Mouse (Mus musculus) layer of hippocampus, adult 18-20 months (tissue): ENCODE data around the gene Hic1. TPM values are rescaled to one million over a fixed set of nuclear protein-coding genes. Genes with fewer than 3 reads are reported as not detected.

ENCODE experiments used
- DNase-seq, 2 experiments: peaks; one replicate each; pipeline ENCODE4 v3.0.0; 2022; ENCODE audit warnings: low spot score in 2 of 2
- long read RNA-seq: library from polyadenylated mRNA; stranded (forward); transcript quantifications from one replicate; pipeline ENCODE4 v2.0.0, GENCODE M21; 2021
- total RNA-seq, 2 experiments: library from RNA; stranded (reverse); gene quantifications; 2 replicates each; pipeline ENCODE4 v1.2.3; 2021

The Hic1 gene
- total RNA-seq, result 1 to 10 TPM; 2.7 to 3.3 TPM
- long read RNA-seq, result 0 reads

- DNase-seq, result no peak
These were observed at the start of gene Hic1 for GRCm38 (mm10) chr11:75169405-75170080. Hic1 (minus strand) TSS chr11:75169519.

DNA sequence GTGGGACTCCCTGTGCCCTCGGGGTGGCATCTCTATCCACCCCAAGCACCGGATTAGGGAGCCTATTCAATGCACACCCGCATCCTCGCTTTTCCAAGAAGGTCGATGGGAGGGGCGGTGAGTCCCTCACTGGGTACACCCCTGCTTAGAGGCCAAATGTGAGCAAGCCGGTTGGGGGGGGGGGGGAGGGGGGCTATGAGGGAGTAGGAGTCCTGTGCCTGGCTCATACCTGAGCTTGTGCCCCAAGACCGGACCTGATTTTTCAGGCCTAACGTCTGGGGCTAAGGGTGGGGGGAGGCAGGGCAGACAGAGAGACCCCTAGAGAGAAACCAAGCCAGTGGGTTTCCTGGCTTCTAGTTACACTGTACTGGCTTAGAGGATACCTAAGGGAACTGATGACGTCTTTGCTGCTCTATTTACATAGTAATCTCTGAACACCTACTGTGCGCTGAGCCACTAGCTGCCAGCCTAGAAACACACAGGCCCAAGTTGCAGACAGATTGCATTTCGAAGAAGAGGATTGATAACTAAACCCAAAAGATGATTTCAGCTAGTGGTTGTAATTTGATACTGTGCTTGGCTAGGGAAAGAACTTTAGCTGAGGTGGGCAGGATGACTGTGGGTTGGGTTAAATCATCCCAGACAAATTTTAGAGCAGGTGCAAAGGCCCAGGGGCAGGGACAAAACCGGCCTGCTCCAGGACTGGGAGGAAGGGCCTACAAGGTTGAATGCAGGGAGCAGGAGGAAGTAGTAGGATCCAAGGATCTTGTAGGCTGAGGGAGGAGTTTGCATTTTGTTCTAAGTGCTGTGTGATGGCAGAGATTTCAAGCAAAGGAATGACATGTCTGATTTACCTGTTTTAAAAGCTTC lies 45.0 kb upstream of the Hic1 start:
- no peak for DNase-seq

DNA sequence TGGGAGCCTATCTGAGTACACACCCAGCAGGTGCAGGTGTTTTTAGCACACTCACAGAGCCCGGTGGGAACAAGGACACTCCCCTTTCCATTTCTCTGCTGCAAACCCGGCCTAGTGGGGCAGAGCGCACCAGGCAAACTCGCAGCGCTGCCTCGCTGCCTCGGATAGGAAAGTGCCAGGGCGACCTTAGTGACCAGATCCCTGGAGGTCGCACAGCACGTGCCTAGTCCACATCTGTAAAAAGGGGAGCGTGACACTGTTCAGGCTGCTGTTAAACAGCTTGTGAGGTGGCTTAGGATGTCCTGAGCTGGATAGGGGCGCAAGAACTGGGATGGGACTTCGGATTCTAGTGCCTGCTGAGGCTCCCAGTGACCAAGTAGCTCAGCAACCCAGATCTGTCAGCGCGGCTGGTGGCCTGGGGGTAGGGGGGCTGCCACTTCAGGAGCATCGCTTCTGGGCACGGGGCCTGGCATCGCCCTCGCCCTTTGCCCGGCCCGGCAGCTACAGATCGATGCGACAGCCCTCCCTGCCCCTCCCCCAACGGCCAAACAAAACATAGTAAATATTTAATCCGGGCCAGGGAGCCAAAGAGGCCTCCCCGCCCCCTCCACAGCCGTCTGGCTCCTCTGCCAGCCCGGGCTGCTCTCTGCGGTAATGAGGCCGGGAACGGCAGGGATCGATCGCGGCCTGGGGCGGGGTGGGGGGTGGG lies 44.2 kb upstream of the Hic1 start:
- no peak for DNase-seq

DNA sequence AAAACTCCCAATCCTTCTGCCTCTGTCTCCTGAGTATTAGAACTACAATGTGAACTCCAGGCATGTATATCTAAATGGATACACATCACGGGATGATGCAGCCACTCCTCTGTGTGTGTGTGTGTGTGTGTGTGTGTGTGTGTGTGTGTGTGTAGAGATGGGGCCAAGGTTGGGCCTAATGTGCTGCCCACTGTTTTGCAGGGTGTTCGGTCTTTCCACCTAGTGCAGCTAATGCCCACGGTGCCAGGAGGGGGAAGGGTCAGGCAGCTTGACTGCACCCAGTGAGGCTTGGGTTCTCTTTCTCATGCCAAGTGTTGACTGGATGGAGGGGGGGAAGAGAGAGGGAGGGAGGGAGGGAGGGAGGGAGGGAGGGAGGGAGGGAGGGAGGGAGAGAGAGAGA lies 43.6 kb upstream of the Hic1 start:
- no peak for DNase-seq

GRCm38 (mm10) chr11:75212031-75212667 lies 42.8 kb upstream of the Hic1 start:
- no peak for DNase-seq

GRCm38 (mm10) chr11:75210755-75211154 lies 41.4 kb upstream of the Hic1 start:
- DNase-seq, result no peak

GRCm38 (mm10) chr11:75210093-75210492 lies 40.8 kb upstream of the Hic1 start:
- no peak for DNase-seq

GRCm38 (mm10) chr11:75209363-75209762 lies 40.0 kb upstream of the Hic1 start:
- DNase-seq, result no peak

GRCm38 (mm10) chr11:75206347-75206746 lies 37.0 kb upstream of the Hic1 start:
- DNase-seq, result no peak

DNA sequence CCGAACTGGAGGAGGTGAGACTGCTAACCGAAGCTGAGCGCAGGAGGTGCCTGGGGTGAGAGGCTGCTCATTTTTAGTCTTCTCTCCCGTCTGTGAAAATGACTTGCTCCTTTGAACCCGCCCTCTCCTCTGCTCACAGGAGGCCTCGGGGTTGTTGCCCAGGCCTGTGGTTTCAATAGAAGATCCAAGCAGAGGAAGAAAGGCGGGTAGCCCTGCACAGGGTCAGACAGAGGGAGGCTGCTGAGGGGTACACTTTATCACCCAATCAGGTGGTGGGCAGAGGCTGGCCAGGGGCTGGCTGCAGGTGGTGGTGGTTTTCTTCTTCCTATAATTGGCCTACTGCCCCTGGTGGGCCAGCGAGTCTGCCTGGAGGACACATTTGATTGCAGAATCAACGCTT lies 35.2 kb upstream of the Hic1 start:
- DNase-seq, result no peak

GRCm38 (mm10) chr11:75203926-75204325 lies 34.6 kb upstream of the Hic1 start:
- DNase-seq, result no peak

DNA sequence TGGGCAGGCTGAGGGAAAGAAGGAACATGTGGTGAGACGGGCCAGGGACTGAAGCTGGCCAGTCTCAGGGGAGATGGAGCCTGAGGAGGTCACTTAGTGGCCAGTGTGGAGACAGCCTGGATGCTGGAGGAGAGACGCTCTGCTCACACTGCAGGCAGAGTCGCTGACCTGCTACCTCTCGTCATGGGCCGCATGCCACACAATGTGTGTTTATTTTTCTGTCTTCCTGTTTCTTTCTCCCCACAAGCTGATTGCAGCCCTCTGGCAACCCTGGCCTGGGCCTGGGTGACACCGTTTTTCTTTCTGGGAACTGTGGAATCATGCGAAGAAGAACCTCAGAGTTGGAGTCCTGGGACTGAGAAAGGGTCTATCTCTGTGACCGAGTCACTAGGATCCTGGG lies 32.4 kb upstream of the Hic1 start:
- DNase-seq, result no peak

DNA sequence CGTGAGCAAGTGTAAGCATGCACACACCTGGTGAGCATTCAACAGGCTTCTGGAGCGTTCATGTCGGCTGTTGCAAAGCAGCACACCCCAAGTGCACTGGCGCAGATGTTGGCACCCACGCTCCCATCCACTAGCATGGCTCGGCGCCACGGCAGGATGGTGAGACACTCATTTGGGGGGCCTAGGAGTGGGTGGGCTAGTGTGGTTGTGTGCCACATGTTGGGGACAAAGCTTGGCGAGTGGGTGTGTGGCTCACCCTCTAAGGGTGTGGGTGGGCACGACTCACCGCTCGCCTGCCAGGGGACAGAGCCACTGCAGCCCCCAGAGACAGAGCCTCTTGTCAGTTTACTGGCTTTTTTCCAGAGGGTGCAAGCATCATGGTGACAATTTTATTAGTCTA lies 31.6 kb upstream of the Hic1 start:
- DNase-seq, result peak; percentile 73 to 76

DNA sequence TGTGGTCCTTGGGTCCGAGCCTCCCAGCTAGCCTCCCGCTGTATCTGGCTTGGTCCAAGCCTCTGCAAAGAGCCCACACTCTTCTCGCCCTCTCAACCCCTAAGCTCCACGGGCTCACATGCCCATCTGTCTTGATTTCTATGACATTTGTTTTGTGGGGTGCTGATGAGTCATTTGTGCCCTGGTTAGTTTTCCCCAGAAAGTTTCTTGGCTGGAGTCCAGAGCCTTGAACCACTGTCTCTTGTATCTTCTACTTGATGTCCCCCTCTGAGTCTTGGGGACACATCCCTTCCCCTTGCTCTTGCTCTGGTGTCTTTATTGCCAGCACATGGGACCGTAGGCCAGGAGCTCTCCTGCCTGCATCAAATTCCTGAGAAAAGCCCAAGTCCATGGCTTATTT lies 30.6 kb upstream of the Hic1 start:
- DNase-seq, result peak in 1 of 2 experiments; percentile 48

GRCm38 (mm10) chr11:75198792-75199191 lies 29.5 kb upstream of the Hic1 start:
- peak in 1 of 2 experiments; percentile 12 for DNase-seq

- no peak for DNase-seq
These were observed 28.6 kb upstream of the Hic1 start for GRCm38 (mm10) chr11:75197956-75198355.

GRCm38 (mm10) chr11:75196131-75196530 lies 26.8 kb upstream of the Hic1 start:
- DNase-seq, result peak in 1 of 2 experiments; percentile 23

GRCm38 (mm10) chr11:75194850-75195461 lies 25.6 kb upstream of the Hic1 start:
- peak in 1 of 2 experiments; percentile 65 for DNase-seq

- peak in 1 of 2 experiments; percentile 36 for DNase-seq
These were observed 25.0 kb upstream of the Hic1 start for GRCm38 (mm10) chr11:75194121-75194849.
